Mouse (Mus musculus) bone marrow, adult 2 months (tissue): ENCODE results near the gene Sox5.

ENCODE experiments used
- CTCF ChIP-seq: fragments of 200-500 bp; IDR thresholded peaks from 2 replicates; pipeline ENCODE4 v1.5.1; 2011; ENCODE audit warnings: low read length, control low read depth; ENCODE audit not compliant: control insufficient read depth, insufficient read depth
- POLR2A ChIP-seq: fragments of 200-500 bp; IDR thresholded peaks from 2 replicates; pipeline ENCODE4 v1.6.1; 2011; ENCODE audit warnings: low read depth, mild to moderate bottlenecking, control low read depth, low read length, borderline replicate concordance; ENCODE audit not compliant: control insufficient read depth

- TF ChIP-seq CTCF (no peak), POLR2A (no peak)
Measured at GRCm38 (mm10) chr6:144675111-144675510, 106.7 kb downstream of the Sox5 start.
